Mouse (Mus musculus): ENCODE data around the gene Fut8. TPM values are rescaled to one million over a fixed set of nuclear protein-coding genes. Genes with fewer than 3 reads are reported as not detected.

Gene Fut8
- total and polyA plus RNA-seq, 3 experiments, result 60.6 to 124 (median 86.0) TPM

DNA sequence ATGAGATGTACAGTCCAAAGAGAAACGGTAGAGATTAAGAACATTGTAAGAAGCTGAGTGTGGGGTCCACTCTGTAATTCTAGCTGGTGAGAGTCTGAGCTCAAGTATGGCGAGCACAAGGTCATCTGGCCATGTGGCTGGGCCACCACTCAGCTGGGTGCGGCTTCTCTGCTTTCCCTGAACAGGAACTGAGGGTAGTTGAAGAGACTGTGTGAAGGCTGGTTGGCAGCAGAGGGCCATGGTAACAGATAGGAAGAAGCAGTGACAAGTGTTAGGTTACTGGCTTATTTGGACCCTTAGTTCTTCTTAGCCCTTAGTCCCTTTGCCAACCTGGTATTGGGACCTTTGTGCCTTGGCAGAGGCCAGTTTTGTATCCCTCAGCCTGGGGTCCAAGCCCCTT lies 86.2 kb downstream of the Fut8 start:
- no peak for TF ChIP-seq MAFK (IDR thresholded peaks at IDR 0.05; ENCODE audit: insufficient replicate concordance, low read length)
- 0 out of 2 replicates have a peak, but pooled peaks have one; percentile 20 for TF ChIP-seq MYC (IDR thresholded peaks at IDR 0.05; ENCODE audit: low read depth, low read length)
- TF ChIP-seq CHD2 (IDR thresholded peaks at IDR 0.05; ENCODE audit: low read length), result peak; percentile 57
- Histone ChIP-seq H3K4me1 (ENCODE audit: control insufficient read depth in 1 of 2, insufficient read depth in 2 of 2) (peaks cover 3 to 29% of the 10 kb centered on the region in 2 experiments; a peak in 2 of 4 replicates), H3K79me2 (replicated peaks; ENCODE audit: control insufficient read depth, extremely low read depth, insufficient read depth, poor library complexity, severe bottlenecking) (peaks cover 11% of the 10 kb centered on the region; the same call in 1 of the 2 replicates), H3K27ac (ENCODE audit: insufficient read depth, low read depth) (no peak overlapping the region), H3K4me2 (ENCODE audit: insufficient read depth, low read depth, poor library complexity, severe bottlenecking) (no peak overlapping the region), H3K27me3 (replicated peaks) (no peaks in the 10 kb centered on the region), H3K9me3 (replicated peaks; ENCODE audit: low read length) (no peaks in the 10 kb centered on the region), H3K9ac (ENCODE audit: insufficient read depth, low read depth) (no peak overlapping the region), H3K36me3 (replicated peaks in 1 of 2; ENCODE audit: control insufficient read depth in 1 of 2, insufficient read depth in 1 of 2, low read length in 1 of 2) (peaks cover 3 to 13% of the 10 kb centered on the region in 2 experiments), H3K4me3 (replicated peaks in 1 of 3; ENCODE audit: low read depth in 2 of 3, low read length in 2 of 3, poor library complexity in 1 of 3) (no peak overlapping the region)
- dilution Hi-C loops (cut with MboI; ENCODE audit: extremely low pct_ligation_motif_present, extremely low pct_unique_long_range_greater_than_20kb, low sequenced_read_pairs), result no loop called here
- in situ Hi-C loops (cut with MboI; ENCODE audit: low pct_ligation_motif_present, low pct_unique_long_range_greater_than_20kb, low sequenced_read_pairs), result no loop called here
- DNase-seq (ENCODE audit: extremely low read depth), result no peak

DNA sequence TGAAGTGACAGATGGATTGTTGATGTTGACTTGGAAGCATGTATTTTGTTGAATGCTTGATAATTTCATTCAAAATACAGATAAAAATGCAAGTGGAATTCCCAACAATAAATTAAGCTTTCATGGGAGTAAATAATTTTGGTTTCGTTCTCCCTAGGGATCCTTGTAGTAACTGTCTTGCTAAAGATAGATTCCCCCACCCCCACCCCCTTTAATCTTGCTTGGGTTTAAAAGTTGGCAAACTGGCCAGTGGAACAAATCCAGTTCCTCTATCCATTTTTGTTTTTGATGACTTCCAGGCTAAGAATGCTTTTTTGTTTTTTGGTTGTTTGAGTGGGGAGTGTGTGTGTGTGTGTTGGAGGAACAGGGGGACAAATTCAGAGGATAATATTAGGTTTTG lies 108.6 kb downstream of the Fut8 start:
- no peak overlapping the region for H3K4me2 ChIP-seq (ENCODE audit: insufficient read depth, low read depth, poor library complexity, severe bottlenecking)
- no peak overlapping the region for H3K9ac ChIP-seq (ENCODE audit: insufficient read depth, low read depth)
- no peaks in the 10 kb centered on the region for H3K27me3 ChIP-seq (replicated peaks)
- dilution Hi-C loops (cut with MboI; ENCODE audit: extremely low pct_ligation_motif_present, extremely low pct_unique_long_range_greater_than_20kb, low sequenced_read_pairs) (no loop called here), in situ Hi-C loops (cut with MboI; ENCODE audit: low pct_ligation_motif_present, low pct_unique_long_range_greater_than_20kb, low sequenced_read_pairs) (no loop called here)
- H3K4me3 ChIP-seq (replicated peaks in 1 of 3; ENCODE audit: low read depth in 2 of 3, low read length in 2 of 3, poor library complexity in 1 of 3), result no peak overlapping the region
- no peak overlapping the region for H3K27ac ChIP-seq (ENCODE audit: insufficient read depth, low read depth)
- H3K4me1 ChIP-seq (ENCODE audit: control insufficient read depth in 1 of 2, insufficient read depth in 2 of 2), result peaks cover 0 to 20% of the 10 kb centered on the region in 2 experiments; a peak in 2 of 4 replicates
- TF ChIP-seq CHD2 (IDR thresholded peaks at IDR 0.05; ENCODE audit: low read length), result no peak
- TF ChIP-seq USF2 (conservative IDR thresholded peaks at IDR 0.05; ENCODE audit: low read depth, low read length), result no peak
- no peak for TF ChIP-seq JUND (conservative IDR thresholded peaks at IDR 0.05; ENCODE audit: low read depth, low read length)
- no peak for TF ChIP-seq ELF1 (IDR thresholded peaks at IDR 0.05; ENCODE audit: low read depth, low read length)
- TF ChIP-seq ETS1 (conservative IDR thresholded peaks at IDR 0.05; ENCODE audit: low read depth, low read length), result no peak
- no peak for TF ChIP-seq RCOR1 (conservative IDR thresholded peaks at IDR 0.05; ENCODE audit: low read depth, low read length)
- no peak for TF ChIP-seq NRF1 (IDR thresholded peaks at IDR 0.05; ENCODE audit: low read depth, low read length)
- no peak for TF ChIP-seq CHD1 (IDR thresholded peaks at IDR 0.05; ENCODE audit: low read depth, low read length)
- TF ChIP-seq POLR2A (IDR thresholded peaks at IDR 0.05; ENCODE audit: low read depth, low read length), result no peak
- TF ChIP-seq UBTF (IDR thresholded peaks at IDR 0.05; ENCODE audit: low read depth, low read length), result no peak
- no peak for TF ChIP-seq MAZ (IDR thresholded peaks at IDR 0.05; ENCODE audit: low read depth, low read length)
- TF ChIP-seq ZNF384 (IDR thresholded peaks at IDR 0.05; ENCODE audit: low read depth, low read length), result no peak
- peaks cover 4% of the 10 kb centered on the region; the same call in 1 of the 2 replicates for H3K79me2 ChIP-seq (replicated peaks; ENCODE audit: control insufficient read depth, extremely low read depth, insufficient read depth, poor library complexity, severe bottlenecking)
- peaks cover 2 to 19% of the 10 kb centered on the region in 2 experiments for H3K36me3 ChIP-seq (replicated peaks in 1 of 2; ENCODE audit: control insufficient read depth in 1 of 2, insufficient read depth in 1 of 2, low read length in 1 of 2)
- H3K9me3 ChIP-seq (replicated peaks; ENCODE audit: low read length), result no peaks in the 10 kb centered on the region
- no peak for DNase-seq (ENCODE audit: extremely low read depth)

DNA sequence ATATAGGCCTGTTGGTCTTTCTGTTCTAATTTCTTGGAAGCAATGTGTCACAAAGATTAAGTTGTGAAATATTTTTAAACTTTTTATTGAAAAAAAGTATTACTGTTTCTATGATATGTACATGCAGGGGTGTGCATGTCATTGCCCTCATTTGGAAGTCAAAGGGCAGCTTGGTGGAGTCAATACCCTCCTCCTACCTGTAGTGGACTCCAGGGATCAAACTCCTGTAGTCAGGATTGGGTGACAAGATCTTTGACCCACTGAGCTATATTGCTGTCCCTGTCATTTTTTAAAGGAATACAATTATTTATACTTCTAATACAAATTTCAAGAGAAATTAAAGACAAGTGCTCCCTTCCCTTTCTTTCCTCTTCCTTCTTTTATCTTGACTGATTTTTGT lies 111.6 kb downstream of the Fut8 start:
- H3K36me3 ChIP-seq (replicated peaks in 1 of 2; ENCODE audit: control insufficient read depth in 1 of 2, insufficient read depth in 1 of 2, low read length in 1 of 2), result peaks cover 2 to 16% of the 10 kb centered on the region in 2 experiments
- no peak overlapping the region for H3K4me3 ChIP-seq (replicated peaks in 1 of 3; ENCODE audit: low read depth in 2 of 3, low read length in 2 of 3, poor library complexity in 1 of 3)
- H3K27me3 ChIP-seq (replicated peaks), result no peaks in the 10 kb centered on the region
- peaks cover 0 to 8% of the 10 kb centered on the region in 2 experiments; a peak in 1 of 4 replicates for H3K4me1 ChIP-seq (ENCODE audit: control insufficient read depth in 1 of 2, insufficient read depth in 2 of 2)
- no peak overlapping the region for H3K27ac ChIP-seq (ENCODE audit: insufficient read depth, low read depth)
- no peak overlapping the region for H3K4me2 ChIP-seq (ENCODE audit: insufficient read depth, low read depth, poor library complexity, severe bottlenecking)
- peaks cover 4% of the 10 kb centered on the region; the same call in 1 of the 2 replicates for H3K79me2 ChIP-seq (replicated peaks; ENCODE audit: control insufficient read depth, extremely low read depth, insufficient read depth, poor library complexity, severe bottlenecking)
- DNase-seq (ENCODE audit: extremely low read depth), result no peak
- in situ Hi-C loops (cut with MboI; ENCODE audit: low pct_ligation_motif_present, low pct_unique_long_range_greater_than_20kb, low sequenced_read_pairs), result no loop called here
- no peak for TF ChIP-seq MAX (IDR thresholded peaks at IDR 0.05; ENCODE audit: low read length)
- TF ChIP-seq UBTF (IDR thresholded peaks at IDR 0.05; ENCODE audit: low read depth, low read length), result no peak
- TF ChIP-seq ELF1 (IDR thresholded peaks at IDR 0.05; ENCODE audit: low read depth, low read length), result no peak
- TF ChIP-seq PAX5 (IDR thresholded peaks at IDR 0.05; ENCODE audit: low read length), result no peak
- no peak for TF ChIP-seq JUND (conservative IDR thresholded peaks at IDR 0.05; ENCODE audit: low read depth, low read length)
- no peak for TF ChIP-seq MEF2A (IDR thresholded peaks at IDR 0.05; ENCODE audit: borderline replicate concordance, low read depth, low read length)
- TF ChIP-seq RCOR1 (conservative IDR thresholded peaks at IDR 0.05; ENCODE audit: low read depth, low read length), result no peak
- no peak for TF ChIP-seq NELFE (IDR thresholded peaks at IDR 0.05; ENCODE audit: low read depth, low read length)
- H3K9me3 ChIP-seq (replicated peaks; ENCODE audit: low read length), result no peaks in the 10 kb centered on the region
- H3K9ac ChIP-seq (ENCODE audit: insufficient read depth, low read depth), result no peak overlapping the region
- dilution Hi-C loops (cut with MboI; ENCODE audit: extremely low pct_ligation_motif_present, extremely low pct_unique_long_range_greater_than_20kb, low sequenced_read_pairs), result no loop called here

Measured in CH12.LX (cell line).